Mouse (Mus musculus): ENCODE data around the gene Slc43a1.
A peak's percentile ranks its signal among the peaks of the same experiment; 100 is the strongest.
"Not testable (repeated sequence)": the region's sequence is repeated elsewhere in the genome, so short reads cannot be mapped to it uniquely, and the experiment has no call there.

Slc43a1 gene

GRCm38 (mm10) chr2:84838593-84838949 is at the start of gene Slc43a1:
Gene Slc43a1, plus strand, starts transcription at chr2:84838850.
- no peak for DNase-seq

DNA sequence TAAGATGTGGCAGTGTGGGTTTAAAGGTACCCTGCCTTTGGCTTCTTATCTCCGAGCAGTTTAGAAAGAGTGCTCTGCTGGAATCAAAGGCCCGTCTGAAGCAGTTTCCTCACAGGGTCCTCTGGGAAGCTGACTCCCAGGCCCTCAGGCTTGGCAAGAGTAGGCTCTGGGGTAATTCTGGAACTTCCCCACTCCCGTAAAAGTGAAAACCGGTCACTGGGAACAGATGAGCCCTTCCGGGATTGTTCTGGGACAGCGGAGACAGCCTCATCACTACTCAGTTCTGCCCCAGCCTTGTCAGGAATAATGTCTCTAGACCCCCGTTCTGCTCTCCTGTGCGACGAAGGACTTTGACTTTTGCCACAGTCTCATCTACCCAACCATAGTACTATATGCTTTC is 48.2 kb upstream of the Slc43a1 start:
- no peak for DNase-seq

- DNase-seq = no peak
These were observed 46.1 kb upstream of the Slc43a1 start for GRCm38 (mm10) chr2:84792516-84792915.

DNA sequence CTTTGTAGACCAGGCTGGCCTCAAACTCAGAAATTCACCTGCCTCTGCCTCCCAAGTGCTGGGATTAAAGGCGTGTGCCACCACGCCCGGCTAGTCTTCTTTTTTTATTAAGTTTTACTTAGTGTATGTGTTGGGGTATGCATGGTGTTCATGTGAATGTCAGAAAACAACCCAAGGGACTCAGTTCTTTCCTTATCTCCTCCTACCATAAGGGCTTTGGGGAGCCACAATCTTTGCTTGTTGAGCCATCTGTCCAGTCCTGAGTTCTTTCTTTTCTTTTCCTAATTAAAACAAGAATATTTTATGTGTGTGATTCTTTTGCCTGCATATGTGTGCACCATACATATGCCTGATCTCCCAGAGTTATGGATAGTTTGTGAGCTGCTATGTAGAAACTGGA is 45.5 kb upstream of the Slc43a1 start:
- no peak for DNase-seq

DNA sequence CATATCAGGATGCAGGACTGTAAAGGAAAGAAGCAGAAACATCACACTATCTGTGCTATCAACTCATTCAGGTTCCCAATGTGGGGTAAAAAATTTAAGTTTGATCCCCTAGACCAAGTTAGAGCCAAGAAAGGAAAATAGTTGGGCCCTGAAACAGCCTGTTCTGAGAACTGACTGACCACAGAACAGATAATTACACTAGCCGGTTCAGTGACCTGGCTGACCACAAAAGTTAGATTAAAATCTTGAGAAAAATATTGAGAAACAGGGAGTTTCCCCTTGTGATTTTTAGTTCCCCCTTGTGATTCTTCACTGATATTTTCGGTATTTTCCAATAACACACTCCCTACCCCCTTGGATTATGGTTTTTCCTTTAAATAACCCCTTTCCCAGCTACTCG is 44.8 kb upstream of the Slc43a1 start:
- DNase-seq = no peak

- peak; percentile 85 for DNase-seq
These were observed 40.7 kb upstream of the Slc43a1 start for GRCm38 (mm10) chr2:84797833-84798492.

GRCm38 (mm10) chr2:84798493-84798921 is 40.1 kb upstream of the Slc43a1 start, which contains the start of gene Ube2l6:
Gene Ube2l6, plus strand, starts transcription at chr2:84798828.
- peak; percentile 82 for DNase-seq

- DNase-seq = peak; percentile 83
These were observed 39.5 kb upstream of the Slc43a1 start for GRCm38 (mm10) chr2:84799041-84799561.

GRCm38 (mm10) chr2:84800304-84800703 is 38.3 kb upstream of the Slc43a1 start:
- DNase-seq = no peak

DNA sequence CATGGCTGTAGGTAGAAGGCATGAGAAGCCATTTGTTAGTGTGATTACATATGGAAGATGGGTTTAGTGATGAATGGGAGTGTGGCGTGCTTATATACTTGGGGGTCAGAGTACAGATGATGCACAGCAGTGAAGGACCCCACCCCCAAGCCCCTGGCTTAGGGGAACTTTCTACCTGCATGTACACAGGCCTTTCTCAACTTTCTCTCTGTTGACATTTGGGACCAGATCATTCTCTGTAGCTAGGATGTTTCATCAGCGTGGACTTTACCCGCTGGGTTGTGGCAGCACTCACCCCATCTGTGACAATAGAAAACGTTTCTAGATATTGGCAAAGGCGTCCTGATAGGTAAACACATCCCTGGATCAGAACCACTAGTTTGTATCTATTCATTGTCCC is 37.4 kb upstream of the Slc43a1 start:
- DNase-seq = not testable (repeated sequence)

DNA sequence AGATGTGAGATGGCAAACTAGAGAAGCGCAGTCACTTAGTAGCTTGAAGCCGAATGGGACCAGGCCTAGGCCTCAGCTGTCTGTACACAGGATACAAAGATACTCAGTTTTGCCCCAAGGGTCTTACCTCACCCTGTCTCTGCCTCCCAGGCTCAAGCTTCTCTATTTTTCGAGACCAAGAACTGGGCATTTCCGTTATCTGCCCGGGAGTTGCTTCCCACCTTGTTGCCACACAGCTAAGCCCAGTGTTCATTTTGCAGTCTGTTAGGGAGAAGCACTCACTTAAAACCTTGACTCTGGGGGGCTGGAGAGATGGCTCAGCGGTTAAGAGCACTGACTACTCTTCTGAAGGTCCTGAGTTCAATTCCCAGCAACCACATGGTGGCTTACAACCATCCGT is 34.7 kb upstream of the Slc43a1 start:
- no peak for DNase-seq

- DNase-seq = no peak
These were observed 32.1 kb upstream of the Slc43a1 start for GRCm38 (mm10) chr2:84806546-84806945.

DNA sequence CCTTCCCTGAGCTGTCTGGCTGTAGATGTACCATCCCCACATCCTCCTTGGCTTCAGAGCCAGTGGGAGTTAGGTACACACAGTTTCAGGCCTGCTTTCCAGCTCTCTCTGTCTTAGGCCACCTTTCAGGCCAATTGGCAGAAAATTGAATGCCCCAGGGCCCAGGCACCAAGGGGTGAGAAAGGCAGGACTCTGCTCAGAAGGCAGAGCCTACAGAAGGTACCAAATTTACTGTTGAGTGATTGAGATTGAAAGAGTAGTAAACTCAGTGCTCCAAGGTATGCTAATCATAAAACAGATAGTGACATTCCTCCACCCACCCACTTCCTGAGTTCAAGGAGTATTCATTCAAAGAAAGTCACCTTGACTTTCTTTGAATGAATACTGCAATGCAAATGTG is 29.3 kb upstream of the Slc43a1 start:
- no peak for DNase-seq

- DNase-seq = no peak
These were observed 28.1 kb upstream of the Slc43a1 start for GRCm38 (mm10) chr2:84810526-84810885.

- peak; percentile 90 for DNase-seq
These were observed 27.6 kb upstream of the Slc43a1 start for GRCm38 (mm10) chr2:84810886-84811577.

GRCm38 (mm10) chr2:84811880-84812279 is 26.8 kb upstream of the Slc43a1 start:
- DNase-seq = no peak

GRCm38 (mm10) chr2:84812676-84813075 is 26.0 kb upstream of the Slc43a1 start:
- DNase-seq = no peak

DNA sequence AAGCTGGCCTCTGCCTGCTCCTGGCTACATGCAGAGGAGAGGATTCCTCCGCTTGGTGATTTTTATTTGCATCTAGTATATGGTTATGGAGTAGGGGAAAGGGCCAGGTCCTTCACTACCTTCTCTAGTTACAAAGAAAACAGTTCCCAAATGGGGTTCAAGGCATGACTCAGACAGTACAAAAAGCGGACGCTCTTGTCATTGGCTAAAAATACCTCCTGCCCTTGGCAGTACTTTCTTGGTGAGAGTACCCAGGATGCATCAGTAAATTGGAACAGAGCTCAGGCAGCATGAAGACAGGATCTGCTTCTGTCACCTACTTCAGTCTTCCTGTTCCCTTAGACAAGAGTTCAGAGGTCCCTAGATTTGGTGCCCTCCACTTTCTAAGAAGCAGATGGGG is 18.8 kb upstream of the Slc43a1 start:
- DNase-seq = no peak

- no peak for DNase-seq
These were observed 16.1 kb upstream of the Slc43a1 start, which contains the start of gene Smtnl1 for GRCm38 (mm10) chr2:84822552-84822951. Gene Smtnl1, minus strand, starts transcription at chr2:84822652.

DNA sequence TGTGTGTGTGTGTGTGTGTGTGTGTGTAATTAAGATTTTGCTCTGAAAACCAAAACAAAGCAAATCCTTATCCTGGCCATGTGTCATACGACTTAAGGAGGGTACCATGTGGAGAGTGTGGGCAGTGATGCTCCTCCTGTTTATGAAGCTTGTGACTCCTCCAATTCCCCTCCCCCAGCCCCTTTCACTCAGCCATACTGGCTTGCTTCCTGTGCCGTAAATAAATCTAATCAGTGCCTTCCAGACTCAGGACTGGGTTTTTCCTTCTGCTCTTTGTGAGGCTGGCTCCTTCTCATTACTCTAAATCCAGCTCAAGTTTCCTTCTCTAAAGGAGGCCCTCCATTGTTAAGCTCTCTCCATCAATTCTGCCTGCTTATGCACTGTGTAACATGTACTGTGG is 15.4 kb upstream of the Slc43a1 start:
- no peak for DNase-seq

GRCm38 (mm10) chr2:84826488-84827282 is 12.0 kb upstream of the Slc43a1 start, which contains the start of gene Timm10:
Gene Timm10, plus strand, starts transcription at chr2:84826997.
- DNase-seq = peak; percentile 88

- peak; percentile 45 for DNase-seq
These were observed 11.2 kb upstream of the Slc43a1 start for GRCm38 (mm10) chr2:84827283-84827920.

Measured in kidney, postnatal 10 days (tissue).